Mouse (Mus musculus) kidney, adult 9 months (tissue): ENCODE measurements around the gene Rnpepl1.

Source experiments
- DNase-seq: peaks from one replicate; pipeline ENCODE4 v3.0.0; 2022

Rnpepl1 gene

GRCm38 (mm10) chr1:92907632-92908360 lies 2.8 kb upstream of the Rnpepl1 start:
- DNase-seq: no peak

- no peak for DNase-seq
These were observed 1.9 kb upstream of the Rnpepl1 start for GRCm38 (mm10) chr1:92908664-92909063.

- DNase-seq: no peak
These were observed 1.5 kb upstream of the Rnpepl1 start for GRCm38 (mm10) chr1:92909068-92909467.

GRCm38 (mm10) chr1:92910925-92911720 lies 540 bp downstream of the Rnpepl1 start:
- DNase-seq: peak; percentile 42

GRCm38 (mm10) chr1:92911721-92912138 lies 1.1 kb downstream of the Rnpepl1 start:
- no peak for DNase-seq

GRCm38 (mm10) chr1:92912286-92912685 lies 1.7 kb downstream of the Rnpepl1 start:
- no peak for DNase-seq

- no peak for DNase-seq
These were observed 3.7 kb downstream of the Rnpepl1 start for GRCm38 (mm10) chr1:92914239-92914638.

- DNase-seq: no peak
These were observed 4.4 kb downstream of the Rnpepl1 start for GRCm38 (mm10) chr1:92914993-92915392.

GRCm38 (mm10) chr1:92916725-92917124 lies 6.1 kb downstream of the Rnpepl1 start:
- DNase-seq: no peak

GRCm38 (mm10) chr1:92919151-92919550 lies 8.6 kb downstream of the Rnpepl1 start:
- no peak for DNase-seq

- no peak for DNase-seq
These were observed 9.2 kb downstream of the Rnpepl1 start for GRCm38 (mm10) chr1:92919775-92920174.

- DNase-seq: no peak
These were observed 10.1 kb downstream of the Rnpepl1 start for GRCm38 (mm10) chr1:92920474-92921200.

- no peak for DNase-seq
These were observed 10.9 kb downstream of the Rnpepl1 start for GRCm38 (mm10) chr1:92921496-92921895.

- DNase-seq: peak; percentile 90
These were observed 19.7 kb downstream of the Rnpepl1 start for GRCm38 (mm10) chr1:92930171-92930706.

GRCm38 (mm10) chr1:92933611-92934010 lies 23.0 kb downstream of the Rnpepl1 start:
- no peak for DNase-seq

- DNase-seq: peak; percentile 97
These were observed 23.7 kb downstream of the Rnpepl1 start, which contains the start of gene Capn10 for GRCm38 (mm10) chr1:92934182-92934827. Gene Capn10 (plus strand): TSS chr1:92934376.

GRCm38 (mm10) chr1:92935054-92935962 lies 24.7 kb downstream of the Rnpepl1 start:
- peak; percentile 51 for DNase-seq

- no peak for DNase-seq
These were observed 25.4 kb downstream of the Rnpepl1 start for GRCm38 (mm10) chr1:92935977-92936376.

GRCm38 (mm10) chr1:92936467-92936866 lies 25.9 kb downstream of the Rnpepl1 start:
- DNase-seq: peak; percentile 62

GRCm38 (mm10) chr1:92937797-92938196 lies 27.2 kb downstream of the Rnpepl1 start:
- DNase-seq: no peak

- DNase-seq: no peak
These were observed 29.2 kb downstream of the Rnpepl1 start for GRCm38 (mm10) chr1:92939746-92940145.
